ENCODE assay signal across 11 mouse cellular contexts in the genomic region with DNA sequence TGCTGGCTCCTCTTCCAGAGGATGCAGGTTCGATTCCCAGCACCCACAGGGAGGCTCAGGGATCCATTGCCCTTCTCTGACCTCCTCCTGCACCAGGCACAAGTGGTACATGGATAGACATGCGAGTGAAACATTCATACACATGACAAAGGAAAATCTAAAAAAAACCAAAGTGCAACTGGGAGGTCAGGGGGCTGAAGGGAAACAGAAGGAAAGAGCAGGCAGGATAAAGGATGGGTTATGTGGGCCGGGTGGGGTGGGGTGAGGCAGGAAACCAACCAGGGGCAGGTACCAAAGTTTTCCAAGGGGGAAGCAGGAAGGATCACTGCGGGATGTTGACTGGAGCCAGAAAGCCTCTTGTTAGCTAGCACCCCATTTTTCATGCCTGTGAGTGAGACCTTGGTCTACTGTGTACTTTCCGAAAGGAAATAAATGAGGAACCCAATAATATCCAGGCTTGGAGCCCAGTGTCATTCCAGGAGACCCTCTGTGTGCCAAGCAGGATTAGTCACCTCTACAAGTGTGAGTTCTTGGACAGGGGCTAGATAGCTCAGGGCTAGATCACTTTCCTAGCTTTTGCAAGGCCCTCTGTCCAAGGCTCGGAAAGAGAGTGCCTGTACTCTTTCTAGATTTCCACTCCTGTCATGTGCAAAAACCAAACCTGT. TPM values are rescaled to one million over a fixed set of nuclear protein-coding genes. Genes with fewer than 3 reads are reported as not detected.
A peak's percentile ranks its signal among the peaks of the same experiment; 100 is the strongest.
DNase-seq lines count a peak whose midpoint lies in the region; ATAC-seq and TF ChIP-seq lines count a peak whose summit lies in the region.
"Had no signal": no experiment of that assay in that cellular context is flagged by ENCODE, and none has a peak within 500 bp of the region (broad histone marks: within the 10 kb centered on the region; RNA-seq: fewer than 3 reads in every experiment).

No protein-coding gene starts in this region.

- H3K9ac ChIP-seq in hindbrain, embryonic 13.5 days: no peak overlapping the region
- no peak overlapping the region for H3K9ac ChIP-seq in intestine, embryonic 15.5 days
- H3K9ac ChIP-seq in midbrain, embryonic 13.5 days (replicated peaks): peak overlapping the region; percentile 1; the same call in 1 of the 2 replicates
- no peak overlapping the region for H3K9ac ChIP-seq in liver, postnatal 0 days (replicated peaks)
- H3K9ac ChIP-seq: neural tube, embryonic 13.5 days had no signal

- H3K27me3 ChIP-seq in hindbrain, embryonic 10.5 days (ENCODE audit: insufficient read depth, poor library complexity, severe bottlenecking): no peaks in the 10 kb centered on the region
- H3K27me3 ChIP-seq in hindbrain, embryonic 13.5 days: no peaks in the 10 kb centered on the region
- no peaks in the 10 kb centered on the region for H3K27me3 ChIP-seq in intestine, embryonic 15.5 days (replicated peaks)
- H3K27me3 ChIP-seq in midbrain, embryonic 13.5 days: no peaks in the 10 kb centered on the region
- H3K27me3 ChIP-seq in liver, postnatal 0 days (ENCODE audit: insufficient read depth, low read length): peaks cover 8% of the 10 kb centered on the region; the same call in 1 of the 2 replicates
- H3K27me3 ChIP-seq: neural tube, embryonic 13.5 days had no signal

- H3K36me3 ChIP-seq in hindbrain, embryonic 10.5 days: no peaks in the 10 kb centered on the region
- H3K36me3 ChIP-seq in hindbrain, embryonic 13.5 days: no peaks in the 10 kb centered on the region
- no peaks in the 10 kb centered on the region for H3K36me3 ChIP-seq in intestine, embryonic 15.5 days
- H3K36me3 ChIP-seq in midbrain, embryonic 13.5 days: no peaks in the 10 kb centered on the region
- H3K36me3 ChIP-seq in liver, postnatal 0 days (replicated peaks; ENCODE audit: insufficient read depth, low read length): no peaks in the 10 kb centered on the region
- H3K36me3 ChIP-seq: neural tube, embryonic 13.5 days had no signal

- H3K4me1 ChIP-seq in hindbrain, embryonic 10.5 days (replicated peaks): peaks cover 32% of the 10 kb centered on the region
- peaks cover 3% of the 10 kb centered on the region; the same call in 1 of the 2 replicates for H3K4me1 ChIP-seq in hindbrain, embryonic 13.5 days (replicated peaks)
- H3K4me1 ChIP-seq in embryonic fibroblast, embryonic 13.5 days (ENCODE audit: control insufficient read depth, insufficient read depth, low read length): peaks cover 14% of the 10 kb centered on the region
- peaks cover 21% of the 10 kb centered on the region for H3K4me1 ChIP-seq in intestine, embryonic 15.5 days (replicated peaks)
- H3K4me1 ChIP-seq in midbrain, embryonic 13.5 days (replicated peaks): peaks cover 13% of the 10 kb centered on the region
- peaks cover 5% of the 10 kb centered on the region for H3K4me1 ChIP-seq in liver, postnatal 0 days (ENCODE audit: insufficient read depth)
- H3K4me1 ChIP-seq: neural tube, embryonic 13.5 days had no signal

- H3K4me2 ChIP-seq in hindbrain, embryonic 13.5 days: no peak overlapping the region
- peak overlapping the region; percentile 22; the same call in 1 of the 2 replicates for H3K4me2 ChIP-seq in intestine, embryonic 15.5 days (replicated peaks)
- H3K4me2 ChIP-seq in midbrain, embryonic 13.5 days (replicated peaks): no peak overlapping the region
- H3K4me2 ChIP-seq in liver, postnatal 0 days (ENCODE audit: low read depth, low read length): no peak overlapping the region
- H3K4me2 ChIP-seq: neural tube, embryonic 13.5 days had no signal

- ATAC-seq in hindbrain, embryonic 13.5 days (ENCODE audit: low FRiP score): no peak
- no peak for ATAC-seq in intestine, embryonic 15.5 days
- ATAC-seq in midbrain, embryonic 13.5 days: no peak
- no peak for ATAC-seq in activated CD4-positive, CD25-positive, alpha-beta regulatory T cell, adult 4 months
- ATAC-seq in liver, postnatal 0 days: no peak

- intact Hi-C loops in left cerebral cortex, postnatal 25 days (cut with DNase I): no loop called here

- no peak for TF ChIP-seq CTCF in embryonic fibroblast, embryonic 13.5 days (IDR thresholded peaks at IDR 0.05; ENCODE audit: borderline replicate concordance, insufficient read depth, low read length)
- no peak for TF ChIP-seq CTCF in liver, postnatal 0 days (IDR thresholded peaks at IDR 0.05; ENCODE audit: low read depth)

- H3K9me3 ChIP-seq in hindbrain, embryonic 10.5 days: no peaks in the 10 kb centered on the region
- H3K9me3 ChIP-seq in hindbrain, embryonic 13.5 days: no peaks in the 10 kb centered on the region
- no peaks in the 10 kb centered on the region for H3K9me3 ChIP-seq in intestine, embryonic 15.5 days
- H3K9me3 ChIP-seq in midbrain, embryonic 13.5 days: no peaks in the 10 kb centered on the region
- H3K9me3 ChIP-seq in liver, postnatal 0 days (ENCODE audit: low read length): no peaks in the 10 kb centered on the region
- H3K9me3 ChIP-seq: neural tube, embryonic 13.5 days had no signal

- H3K27ac ChIP-seq in hindbrain, embryonic 10.5 days: peak overlapping the region; percentile 56
- H3K27ac ChIP-seq in hindbrain, embryonic 13.5 days: no peak overlapping the region
- peak overlapping the region; percentile 70; the same call in 1 of the 2 replicates for H3K27ac ChIP-seq in embryonic fibroblast, embryonic 13.5 days (ENCODE audit: insufficient read depth, low read length)
- H3K27ac ChIP-seq in intestine, embryonic 15.5 days: peak overlapping the region; percentile 62
- H3K27ac ChIP-seq in midbrain, embryonic 13.5 days: no peak overlapping the region
- H3K27ac ChIP-seq in liver, postnatal 0 days (ENCODE audit: low read depth): no peak overlapping the region
- H3K27ac ChIP-seq: neural tube, embryonic 13.5 days had no signal

- DNase-seq in hindbrain, embryonic 10.5 days (ENCODE audit: low spot score): no peak
- DNase-seq in left cerebral cortex, postnatal 25 days (ENCODE audit: low spot score in 2 of 2): no peak
- DNase-seq in liver, postnatal 0 days: no peak
- DNase-seq: thymus, postnatal 14 days had no signal

- TF ChIP-seq POLR2A in embryonic fibroblast, embryonic 13.5 days (IDR thresholded peaks at IDR 0.05; ENCODE audit: low read depth, low read length): no peak

- H3K4me3 ChIP-seq in hindbrain, embryonic 10.5 days: no peak overlapping the region
- H3K4me3 ChIP-seq in hindbrain, embryonic 13.5 days: no peak overlapping the region
- no peak overlapping the region for H3K4me3 ChIP-seq in embryonic fibroblast, embryonic 13.5 days (ENCODE audit: insufficient read depth, low read length)
- no peak overlapping the region for H3K4me3 ChIP-seq in intestine, embryonic 15.5 days (replicated peaks)
- H3K4me3 ChIP-seq in midbrain, embryonic 13.5 days (replicated peaks): no peak overlapping the region
- no peak overlapping the region for H3K4me3 ChIP-seq in liver, postnatal 0 days (ENCODE audit: low read depth, low read length)
- H3K4me3 ChIP-seq: neural tube, embryonic 13.5 days had no signal

- WGBS in hindbrain, embryonic 10.5 days: 58% methylated on average over 6 of the region's 6 CpGs
- 58% methylated on average over 6 of the region's 6 CpGs for WGBS in hindbrain, embryonic 13.5 days
- 42% methylated on average over 6 of the region's 6 CpGs for WGBS in intestine, embryonic 15.5 days
- WGBS in midbrain, embryonic 13.5 days: 58% methylated on average over 6 of the region's 6 CpGs
- WGBS in liver, postnatal 0 days (ENCODE audit: insufficient replicate concordance): 65% methylated on average over 6 of the region's 6 CpGs

- no peak for TF ChIP-seq EP300 in liver, postnatal 0 days (IDR thresholded peaks at IDR 0.05; ENCODE audit: low read depth)

RNA-seq across cellular contexts. Expression of gene Gcnt3, which starts 11.0 kb away (rescaled TPM):
- not detected in 2 replicates for polyA plus RNA-seq in hindbrain, embryonic 10.5 days (2016; fragmentation: Nextera tagmentation; extraction: Ambion mirVana)
- 0.09 TPM in 1 of 2 replicates, not detected in the other for polyA plus RNA-seq in hindbrain, embryonic 13.5 days (2015; fragmentation: Nextera tagmentation; extraction: Ambion mirVana)
- polyA plus RNA-seq in embryonic fibroblast, embryonic 13.5 days (2011; ENCODE audit: insufficient read length, low read depth, missing spikeins): not detected in 2 replicates
- polyA plus RNA-seq in intestine, embryonic 15.5 days (2015; fragmentation: Nextera tagmentation; extraction: Ambion mirVana): 8.3 and 8.9 TPM in 2 replicates
- not detected in 2 replicates for polyA plus RNA-seq in midbrain, embryonic 13.5 days (2015; fragmentation: Nextera tagmentation; extraction: Ambion mirVana)
- total RNA-seq in left cerebral cortex, postnatal 25 days (2021): not detected
- polyA plus RNA-seq in activated CD4-positive, CD25-positive, alpha-beta regulatory T cell, adult 4 months (2017; shearing (Covaris generic)): not detected
- not detected in 2 replicates for polyA plus RNA-seq in liver, postnatal 0 days (2015; fragmentation: Nextera tagmentation; extraction: Ambion mirVana)
- total RNA-seq: layer of hippocampus, adult 8-10 months had no signal
- polyA plus RNA-seq: neural tube, embryonic 13.5 days had no signal

RNA-seq across cellular contexts. Expression of gene Gtf2a2, which starts 36.5 kb away (rescaled TPM):
- 185 and 196 TPM in 2 replicates for polyA plus RNA-seq in hindbrain, embryonic 10.5 days (2016; fragmentation: Nextera tagmentation; extraction: Ambion mirVana)
- polyA plus RNA-seq in hindbrain, embryonic 13.5 days (2015; fragmentation: Nextera tagmentation; extraction: Ambion mirVana): 203 and 205 TPM in 2 replicates
- polyA plus RNA-seq in embryonic fibroblast, embryonic 13.5 days (2011; ENCODE audit: insufficient read length, low read depth, missing spikeins): 80.0 and 114 TPM in 2 replicates
- polyA plus RNA-seq in intestine, embryonic 15.5 days (2015; fragmentation: Nextera tagmentation; extraction: Ambion mirVana): 177 and 182 TPM in 2 replicates
- 201 and 205 TPM in 2 replicates for polyA plus RNA-seq in midbrain, embryonic 13.5 days (2015; fragmentation: Nextera tagmentation; extraction: Ambion mirVana)
- total RNA-seq in left cerebral cortex, postnatal 25 days (2021): 10 to 100 TPM; 55.0 to 61.3 TPM
- polyA plus RNA-seq in activated CD4-positive, CD25-positive, alpha-beta regulatory T cell, adult 4 months (2017; shearing (Covaris generic)): 100 to 1,000 TPM; 152 to 189 TPM
- 149 and 154 TPM in 2 replicates for polyA plus RNA-seq in liver, postnatal 0 days (2015; fragmentation: Nextera tagmentation; extraction: Ambion mirVana)

RNA-seq across cellular contexts. Expression of gene Bnip2, which starts 59.6 kb away (rescaled TPM):
- 87.0 and 99.8 TPM in 2 replicates for polyA plus RNA-seq in hindbrain, embryonic 10.5 days (2016; fragmentation: Nextera tagmentation; extraction: Ambion mirVana)
- 83.7 and 85.2 TPM in 2 replicates for polyA plus RNA-seq in hindbrain, embryonic 13.5 days (2015; fragmentation: Nextera tagmentation; extraction: Ambion mirVana)
- 174 and 184 TPM in 2 replicates for polyA plus RNA-seq in embryonic fibroblast, embryonic 13.5 days (2011; ENCODE audit: insufficient read length, low read depth, missing spikeins)
- polyA plus RNA-seq in intestine, embryonic 15.5 days (2015; fragmentation: Nextera tagmentation; extraction: Ambion mirVana): 67.0 and 72.1 TPM in 2 replicates
- 97.5 and 101 TPM in 2 replicates for polyA plus RNA-seq in midbrain, embryonic 13.5 days (2015; fragmentation: Nextera tagmentation; extraction: Ambion mirVana)
- 10 to 100 TPM; 34.6 to 42.7 TPM for total RNA-seq in left cerebral cortex, postnatal 25 days (2021)
- 10 to 100 TPM; 45.6 to 46.8 TPM for polyA plus RNA-seq in activated CD4-positive, CD25-positive, alpha-beta regulatory T cell, adult 4 months (2017; shearing (Covaris generic))
- polyA plus RNA-seq in liver, postnatal 0 days (2015; fragmentation: Nextera tagmentation; extraction: Ambion mirVana): 38.4 and 42.5 TPM in 2 replicates

Comparison
In these comparisons a context has a peak if more than half of its experiments do, and no peak if none do; other contexts are left out.
1. H3K27ac ChIP-seq: peak in hindbrain, embryonic 10.5 days (single experiment), embryonic fibroblast, embryonic 13.5 days (single experiment) and intestine, embryonic 15.5 days (single experiment); none in hindbrain, embryonic 13.5 days (single experiment), midbrain, embryonic 13.5 days (single experiment) and liver, postnatal 0 days (single experiment).